Mouse (Mus musculus) midbrain, embryonic 14.5 days (tissue): ENCODE measurements around the gene Fgf22. TPM values are rescaled to one million over a fixed set of nuclear protein-coding genes. Genes with fewer than 3 reads are reported as not detected.

Experiments used
- ATAC-seq: fragments of 200-750 bp; cut with Nextera tagmentation; 2 replicates; pipeline ENCODE4 v1.8.0; 2017; ENCODE audit warnings: moderate number of reproducible peaks, moderate library complexity; ENCODE audit not compliant: low FRiP score, low TSS enrichment
- DNase-seq: peaks from one replicate; pipeline ENCODE4 v3.0.0-alpha.2; 2015
- H3K27ac ChIP-seq: fragments of 300-500 bp; sonication (generic); replicated peaks from 2 replicates; pipeline ENCODE4 v1.5.1; 2014; ENCODE audit warnings: mild to moderate bottlenecking, low read depth, low read length, moderate library complexity
- H3K27me3 ChIP-seq: fragments of 300-500 bp; sonication (generic); 2 replicates; pipeline ENCODE4 v1.6.1; 2014; ENCODE audit warnings: low read length, control low read depth, mixed read lengths; ENCODE audit not compliant: control insufficient read depth, insufficient read depth
- H3K36me3 ChIP-seq: fragments of 300-500 bp; sonication (generic); 2 replicates; pipeline ENCODE4 v1.6.1; 2014; ENCODE audit warnings: low read length, control low read depth; ENCODE audit not compliant: control insufficient read depth, insufficient read depth
- H3K4me1 ChIP-seq: fragments of 300-500 bp; sonication (generic); 2 replicates; pipeline ENCODE4 v1.6.1; 2014; ENCODE audit warnings: mild to moderate bottlenecking, antibody characterized with exemption, low read length, control low read depth; ENCODE audit not compliant: control insufficient read depth, insufficient read depth
- H3K4me2 ChIP-seq: fragments of 300-500 bp; sonication (generic); 2 replicates; pipeline ENCODE4 v1.6.1; 2014; ENCODE audit warnings: mild to moderate bottlenecking, low read length, moderate library complexity
- H3K4me3 ChIP-seq: fragments of 300-500 bp; sonication (generic); replicated peaks from 2 replicates; pipeline ENCODE4 v1.5.1; 2014; ENCODE audit warnings: low read depth, low read length
- H3K9ac ChIP-seq: fragments of 300-500 bp; sonication (generic); replicated peaks from 2 replicates; pipeline ENCODE4 v1.6.1; 2014; ENCODE audit warnings: mild to moderate bottlenecking, low read length, moderate library complexity
- H3K9me3 ChIP-seq: fragments of 300-500 bp; sonication (generic); 2 replicates; pipeline ENCODE4 v1.6.1; 2016; ENCODE audit warnings: low read length, control low read depth, mixed read lengths; ENCODE audit not compliant: control insufficient read depth
- WGBS: fragments of 180-500 bp; shearing (Covaris S2); extraction: QIAGEN DNeasy Blood & Tissue Kit; methylation state at CpG from one replicate; pipeline ENCODE4 v1.1.7; 2014; 5-methylcytosine and 5-hydroxymethylcytosine counted together
- polyA plus RNA-seq: library from polyadenylated mRNA; unstranded; fragments of >200 nt; fragmentation: Nextera tagmentation; extraction: Ambion mirVana; gene quantifications from 2 replicates; pipeline ENCODE4 v1.2.1, GENCODE M21; 2014

The Fgf22 gene
- polyA plus RNA-seq, 1 experiment from 2014 or later = 0.87 TPM

- DNase-seq (peak; percentile 98), ATAC-seq (peak; percentile 92)
- Histone ChIP-seq H3K36me3 (peaks cover 8% of the 10 kb centered on the region), H3K4me1 (peaks cover 24% of the 10 kb centered on the region), H3K4me2 (peak within 1 kb of the TSS; percentile 97), H3K4me3 (peak within 1 kb of the TSS; percentile 91), H3K27me3 (no peaks in the 10 kb centered on the region), H3K9ac (peak within 1 kb of the TSS; percentile 84), H3K9me3 (no peaks in the 10 kb centered on the region), H3K27ac (peak within 1 kb of the TSS; percentile 92)
- under 1% methylated on average over 101 of the region's 101 CpGs for WGBS
These were observed 11.8 kb downstream of the Fgf22 start, which contains the start of gene Rnf126 for GRCm38 (mm10) chr10:79766508-79767325. TSS of gene Rnf126 (minus strand) at chr10:79766952.

GRCm38 (mm10) chr10:79767372-79768244, 12.7 kb downstream of the Fgf22 start:
- Histone ChIP-seq H3K4me1 (peaks cover 24% of the 10 kb centered on the region), H3K27ac (peak overlapping the region; percentile 92), H3K9ac (peak overlapping the region; percentile 84; the same call in 1 of the 2 replicates), H3K27me3 (no peaks in the 10 kb centered on the region), H3K9me3 (no peaks in the 10 kb centered on the region), H3K4me3 (peak overlapping the region; percentile 91), H3K4me2 (peak overlapping the region; percentile 97), H3K36me3 (no peaks in the 10 kb centered on the region; the same call in 1 of the 2 replicates)
- ATAC-seq (peak; percentile 87), DNase-seq (peak; percentile 96)
- 10% methylated on average over 40 of the region's 40 CpGs for WGBS

GRCm38 (mm10) chr10:79768400-79768799, 13.5 kb downstream of the Fgf22 start:
- ATAC-seq (no peak), DNase-seq (peak; percentile 87)
- Histone ChIP-seq H3K4me1 (peaks cover 24% of the 10 kb centered on the region), H3K27me3 (no peaks in the 10 kb centered on the region), H3K9me3 (no peaks in the 10 kb centered on the region), H3K9ac (no peak overlapping the region), H3K4me3 (0 out of 2 replicates have a peak overlapping the region, but pooled peaks have one; percentile 1), H3K27ac (no peak overlapping the region), H3K4me2 (peak overlapping the region; percentile 97), H3K36me3 (no peaks in the 10 kb centered on the region)
- 3% methylated on average over 5 of the region's 5 CpGs for WGBS

GRCm38 (mm10) chr10:79769329-79769728, 14.5 kb downstream of the Fgf22 start:
- H3K4me2 ChIP-seq = no peak overlapping the region
- H3K4me3 ChIP-seq = no peak overlapping the region
- H3K9ac ChIP-seq = no peak overlapping the region
- H3K27me3 ChIP-seq = no peaks in the 10 kb centered on the region
- H3K9me3 ChIP-seq = no peaks in the 10 kb centered on the region
- no peak overlapping the region for H3K27ac ChIP-seq
- ATAC-seq = no peak
- DNase-seq = no peak
- 64% methylated on average over 4 of the region's 4 CpGs for WGBS
- peaks cover 24% of the 10 kb centered on the region for H3K4me1 ChIP-seq
- no peaks in the 10 kb centered on the region for H3K36me3 ChIP-seq

GRCm38 (mm10) chr10:79772320-79772719, 17.4 kb downstream of the Fgf22 start:
- no peak for DNase-seq
- ATAC-seq = no peak
- peaks cover 4% of the 10 kb centered on the region; the same call in 1 of the 2 replicates for H3K27me3 ChIP-seq
- WGBS = 92% methylated on average over 3 of the region's 3 CpGs
- no peak overlapping the region for H3K9ac ChIP-seq
- H3K36me3 ChIP-seq = no peaks in the 10 kb centered on the region
- H3K4me2 ChIP-seq = no peak overlapping the region
- no peak overlapping the region for H3K27ac ChIP-seq
- H3K9me3 ChIP-seq = peaks cover 3% of the 10 kb centered on the region; the same call in 1 of the 2 replicates
- no peak overlapping the region for H3K4me3 ChIP-seq
- peaks cover 8% of the 10 kb centered on the region for H3K4me1 ChIP-seq

GRCm38 (mm10) chr10:79773208-79773607, 18.3 kb downstream of the Fgf22 start:
- H3K4me1 ChIP-seq = peaks cover 1% of the 10 kb centered on the region
- no peak overlapping the region for H3K4me3 ChIP-seq
- H3K9ac ChIP-seq = no peak overlapping the region
- DNase-seq (no peak), ATAC-seq (no peak)
- H3K27me3 ChIP-seq = peaks cover 11% of the 10 kb centered on the region; the same call in 1 of the 2 replicates
- peaks cover 3% of the 10 kb centered on the region; the same call in 1 of the 2 replicates for H3K9me3 ChIP-seq
- H3K36me3 ChIP-seq = no peaks in the 10 kb centered on the region
- no peak overlapping the region for H3K27ac ChIP-seq
- H3K4me2 ChIP-seq = no peak overlapping the region
- WGBS = 95% methylated on average over 2 of the region's 2 CpGs

- 71% methylated on average over 5 of the region's 5 CpGs for WGBS
- H3K27me3 ChIP-seq = peaks cover 21% of the 10 kb centered on the region; the same call in 1 of the 2 replicates
- H3K4me3 ChIP-seq = no peak overlapping the region
- ATAC-seq (no peak), DNase-seq (no peak)
- H3K9ac ChIP-seq = no peak overlapping the region
- H3K36me3 ChIP-seq = no peaks in the 10 kb centered on the region
- H3K9me3 ChIP-seq = peaks cover 3% of the 10 kb centered on the region; the same call in 1 of the 2 replicates
- no peak overlapping the region for H3K4me2 ChIP-seq
- no peaks in the 10 kb centered on the region for H3K4me1 ChIP-seq
- H3K27ac ChIP-seq = no peak overlapping the region
These were observed 19.8 kb downstream of the Fgf22 start for GRCm38 (mm10) chr10:79774486-79775279.

- Histone ChIP-seq H3K4me1 (peaks cover 7% of the 10 kb centered on the region; the same call in 1 of the 2 replicates), H3K9ac (peak within 1 kb of the TSS; percentile 39; the same call in 1 of the 2 replicates), H3K9me3 (peaks cover 3% of the 10 kb centered on the region; the same call in 1 of the 2 replicates), H3K4me2 (peak within 1 kb of the TSS; percentile 38), H3K36me3 (no peaks in the 10 kb centered on the region), H3K27me3 (peaks cover 32% of the 10 kb centered on the region; the same call in 1 of the 2 replicates), H3K4me3 (no peak within 1 kb of the TSS), H3K27ac (no peak within 1 kb of the TSS)
- ATAC-seq = no peak
- no peak for DNase-seq
- 3% methylated on average over 39 of the region's 39 CpGs for WGBS
These were observed 22.2 kb downstream of the Fgf22 start, which contains the start of gene Fstl3 for GRCm38 (mm10) chr10:79777103-79777531. TSS of gene Fstl3 (plus strand) at chr10:79777272.
